Mouse (Mus musculus) heart, adult 2 months (tissue): Measurements from ENCODE around the gene Fam187a.

ENCODE experiments used
- CTCF ChIP-seq: fragments of 200-600 bp; IDR thresholded peaks from 2 replicates; pipeline ENCODE4 v1.8.1; 2022; ENCODE audit warnings: antibody characterized with exemption, mild to moderate bottlenecking, moderate library complexity
- EP300 ChIP-seq: fragments of 200-500 bp; IDR thresholded peaks from 2 replicates; pipeline ENCODE4 v1.6.1; 2011; ENCODE audit warnings: low read depth, low read length, control low read depth; ENCODE audit not compliant: insufficient read depth
- POLR2A ChIP-seq: fragments of 200-500 bp; IDR thresholded peaks from 2 replicates; pipeline ENCODE4 v1.6.1; 2011; ENCODE audit warnings: mild to moderate bottlenecking, low read depth, low read length, control low read depth; ENCODE audit not compliant: insufficient read depth

GRCm38 (mm10) chr11:102858951-102859350 lies 26.0 kb upstream of the Fam187a start:
- TF ChIP-seq POLR2A (no peak), CTCF (no peak), EP300 (no peak)
